Mouse (Mus musculus): ENCODE measurements around the gene Sh3tc1. TPM values are rescaled to one million over a fixed set of nuclear protein-coding genes. Genes with fewer than 3 reads are reported as not detected.

The Sh3tc1 gene
- polyA plus RNA-seq, 1 experiment from 2014 or later, result 3.8 TPM

DNA sequence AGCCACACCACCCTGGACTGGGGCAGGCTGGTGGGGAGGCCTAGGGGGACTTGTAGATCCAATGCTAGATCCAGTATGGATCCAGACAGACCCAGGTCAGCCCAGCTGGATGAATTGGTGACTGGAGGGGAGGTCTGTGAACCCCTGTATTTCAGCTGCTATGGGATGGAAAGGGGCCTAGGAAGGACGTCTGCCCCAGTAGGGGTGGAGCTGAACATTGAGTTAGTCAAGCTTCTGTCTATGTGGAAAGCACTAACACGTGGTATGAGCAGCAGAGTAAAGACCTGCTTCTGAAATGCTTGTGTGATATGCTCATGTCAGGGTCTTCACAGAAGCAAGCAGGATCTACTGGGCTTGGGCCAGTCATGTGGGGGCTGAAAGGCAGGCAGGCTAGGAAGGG lies 91.6 kb downstream of the Sh3tc1 start:
- Histone ChIP-seq H3K9me3 (replicated peaks) (no peaks in the 10 kb centered on the region), H3K4me2 (no peak overlapping the region), H3K4me1 (0 out of 2 replicates have a peak, but pooled peaks cover 5% of the 10 kb centered on the region), H3K36me3 (no peaks in the 10 kb centered on the region), H3K27me3 (replicated peaks) (no peaks in the 10 kb centered on the region), H3K27ac (no peak overlapping the region), H3K4me3 (no peak overlapping the region), H3K9ac (no peak overlapping the region)
- 45% methylated on average over 2 of the region's 2 CpGs for WGBS (ENCODE audit: insufficient replicate concordance)
- ATAC-seq, result no peak

DNA sequence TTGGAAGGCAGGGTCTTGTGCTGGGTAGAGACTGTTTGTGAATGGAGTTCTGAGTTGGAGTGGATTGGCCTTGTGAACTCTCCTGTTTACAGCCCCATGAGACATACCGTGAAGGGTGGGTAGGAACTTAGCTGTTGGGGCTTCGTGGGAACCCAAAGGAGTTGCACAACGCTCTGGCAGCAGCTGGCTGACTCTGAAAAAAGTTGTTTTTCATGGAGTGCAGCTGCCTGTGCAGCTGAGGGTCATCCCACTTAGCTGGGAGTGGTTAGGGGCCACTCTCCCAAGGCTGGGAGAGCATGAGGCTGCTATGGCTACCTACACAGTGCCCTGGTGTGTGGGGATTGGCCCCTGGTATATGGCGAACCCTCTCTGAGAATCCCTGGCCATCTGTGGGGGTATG lies 92.2 kb downstream of the Sh3tc1 start:
- Histone ChIP-seq H3K4me3 (no peak overlapping the region), H3K4me1 (0 out of 2 replicates have a peak, but pooled peaks cover 5% of the 10 kb centered on the region), H3K9me3 (replicated peaks) (no peaks in the 10 kb centered on the region), H3K9ac (no peak overlapping the region), H3K27ac (no peak overlapping the region), H3K4me2 (no peak overlapping the region), H3K27me3 (replicated peaks) (no peaks in the 10 kb centered on the region), H3K36me3 (no peaks in the 10 kb centered on the region)
- WGBS (ENCODE audit: insufficient replicate concordance), result 40% methylated on average over 4 of the region's 4 CpGs
- no peak for ATAC-seq

Other genes starting within 250 kb of the Sh3tc1 start
- 1.8 and 1.9 TPM in 2 replicates for gene Cpz, start 214.3 kb downstream of the Sh3tc1 start, polyA plus RNA-seq (2016; fragmentation: Nextera tagmentation; extraction: Ambion mirVana)
- gene Trmt44, start 164.9 kb downstream of the Sh3tc1 start, polyA plus RNA-seq (2016; fragmentation: Nextera tagmentation; extraction: Ambion mirVana), result 5.0 and 5.3 TPM in 2 replicates
- gene Acox3, start 156.9 kb downstream of the Sh3tc1 start, polyA plus RNA-seq (2016; fragmentation: Nextera tagmentation; extraction: Ambion mirVana), result 4.1 and 4.4 TPM in 2 replicates
- gene Htra3, start 60.2 kb downstream of the Sh3tc1 start, polyA plus RNA-seq (2016; fragmentation: Nextera tagmentation; extraction: Ambion mirVana), result 1.2 and 1.4 TPM in 2 replicates
- 0.08 and 0.12 TPM in 2 replicates for gene Ablim2, start 17.9 kb upstream of the Sh3tc1 start, polyA plus RNA-seq (2016; fragmentation: Nextera tagmentation; extraction: Ambion mirVana)
- 2.6 and 2.7 TPM in 2 replicates for gene Afap1, start 153.3 kb upstream of the Sh3tc1 start, polyA plus RNA-seq (2016; fragmentation: Nextera tagmentation; extraction: Ambion mirVana)